Mouse (Mus musculus) cerebellum, postnatal 14 days (tissue): Measurements from ENCODE around the gene Ezr.
A peak's percentile ranks its signal among the peaks of the same experiment; 100 is the strongest.

Source experiments
- DNase-seq, 2 experiments: peaks; one replicate each; pipeline ENCODE4 v3.0.0; 2021; ENCODE audit warnings: mixed read lengths in 2 of 2

Ezr gene

DNA sequence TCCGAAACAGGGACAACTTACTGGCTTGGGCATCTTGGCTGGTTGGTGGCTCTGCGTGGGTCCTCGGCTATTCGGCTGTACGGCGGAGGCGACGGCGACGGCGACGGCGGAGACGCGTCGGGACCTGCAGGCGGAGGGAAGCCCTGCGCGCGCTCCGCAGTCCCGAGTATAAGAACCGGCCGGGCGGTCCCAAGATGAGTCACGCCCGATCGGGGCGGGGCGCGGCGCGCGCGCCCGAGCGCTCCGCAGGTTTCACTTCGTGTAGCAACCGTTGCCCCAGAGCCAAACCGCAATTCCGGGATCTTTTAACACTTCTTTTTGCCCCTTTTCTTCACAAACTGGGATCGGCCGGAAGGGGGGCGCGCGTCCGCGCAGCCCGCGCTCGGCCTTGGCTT lies at the start of gene Ezr:
Gene Ezr, minus strand, starts transcription at position 174 of the 395 bp plus-strand sequence.
- DNase-seq = peak; percentile 77 to 85

DNA sequence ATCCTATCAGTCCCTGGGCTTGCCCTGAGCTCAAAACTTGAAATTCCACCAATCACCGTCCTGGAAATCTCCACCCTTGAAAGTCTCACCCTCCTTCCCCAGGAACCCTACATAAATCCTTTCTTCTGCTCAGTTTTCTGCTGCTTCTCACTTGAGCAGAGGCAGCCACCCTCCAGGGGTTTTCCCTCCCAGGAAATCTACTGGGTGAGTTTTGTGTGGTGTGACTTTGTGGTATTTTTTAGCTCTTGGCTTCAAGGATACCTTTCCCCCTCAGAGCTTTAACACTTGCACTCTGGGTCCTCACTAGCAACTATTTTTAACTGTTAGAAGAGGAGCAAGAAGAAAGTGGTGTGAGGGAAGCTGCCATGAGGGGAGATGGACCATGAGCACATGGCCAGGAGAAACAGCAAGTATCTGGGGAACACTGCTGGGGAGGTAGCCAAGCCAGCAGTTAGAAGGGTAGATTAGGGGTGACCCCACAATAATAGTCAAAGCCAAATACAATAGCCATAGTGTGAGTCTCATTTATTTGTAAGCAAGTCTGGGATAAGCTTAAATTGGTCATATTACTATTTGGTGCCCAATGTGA lies 47.5 kb upstream of the Ezr start:
- DNase-seq = no peak

GRCm38 (mm10) chr17:6828531-6829150 lies 46.1 kb upstream of the Ezr start:
- peak in 1 of 2 experiments; percentile 14 for DNase-seq

DNA sequence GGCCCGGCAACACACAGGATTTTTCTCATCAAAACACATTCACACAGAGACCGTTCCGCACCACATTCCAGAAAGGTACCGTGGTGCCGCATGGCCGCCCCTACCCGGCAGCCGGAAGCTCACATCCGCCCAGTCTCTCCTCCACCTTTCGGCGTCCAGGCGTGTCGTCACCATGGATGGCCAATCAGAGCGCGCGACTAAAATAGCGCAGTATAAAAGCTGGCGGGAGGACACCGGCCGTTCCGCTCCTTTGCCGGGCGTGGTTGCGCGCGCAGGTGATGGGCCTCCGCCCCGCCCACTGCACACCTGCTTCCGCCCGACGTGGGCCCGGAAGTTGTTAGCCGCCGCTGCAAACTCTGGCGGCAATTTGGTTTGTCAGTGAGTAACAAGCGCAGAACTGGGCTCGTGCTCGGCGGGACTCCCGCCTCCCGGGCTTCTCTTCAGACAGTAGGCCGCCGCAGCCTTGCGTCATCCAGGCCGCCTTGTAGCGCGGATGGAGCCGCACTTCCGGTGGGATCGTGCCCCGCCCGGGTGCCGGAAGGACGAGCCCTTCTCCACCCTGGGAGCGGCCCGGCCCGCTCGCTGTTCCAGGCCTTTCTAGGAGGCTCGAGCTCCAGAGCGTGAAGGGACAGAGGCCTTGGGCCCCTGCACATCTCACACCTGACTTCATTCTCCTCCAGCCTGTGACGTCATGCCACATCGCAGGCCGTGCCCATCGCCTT lies 45.3 kb upstream of the Ezr start:
- DNase-seq = peak; percentile 99

- DNase-seq = no peak
Measured at GRCm38 (mm10) chr17:6827159-6827733, 44.7 kb upstream of the Ezr start.

DNA sequence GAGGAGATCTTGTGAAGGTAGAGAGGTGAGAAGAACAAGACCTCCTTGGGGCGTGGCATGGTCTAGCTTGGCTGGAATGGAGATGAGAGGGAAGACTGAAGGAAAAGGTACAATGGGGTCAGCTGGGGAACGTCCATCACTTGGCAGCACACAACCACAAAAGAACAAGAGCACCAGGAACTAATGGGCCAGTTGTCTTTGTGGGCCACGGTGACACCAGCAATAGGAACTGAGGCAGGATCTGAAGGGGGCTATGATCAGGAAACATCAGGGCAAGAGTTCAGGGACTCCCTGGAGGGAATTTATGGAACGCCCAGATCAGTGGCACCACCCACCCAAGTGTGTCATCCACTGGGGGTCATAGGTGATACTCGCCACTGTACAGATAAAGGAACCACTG lies 34.2 kb upstream of the Ezr start:
- no peak for DNase-seq

GRCm38 (mm10) chr17:6816151-6816550 lies 33.6 kb upstream of the Ezr start:
- DNase-seq = no peak

GRCm38 (mm10) chr17:6814656-6815055 lies 32.1 kb upstream of the Ezr start:
- peak; percentile 29 to 32 for DNase-seq

- DNase-seq = no peak
Measured at GRCm38 (mm10) chr17:6812851-6813191, 30.2 kb upstream of the Ezr start.

DNA sequence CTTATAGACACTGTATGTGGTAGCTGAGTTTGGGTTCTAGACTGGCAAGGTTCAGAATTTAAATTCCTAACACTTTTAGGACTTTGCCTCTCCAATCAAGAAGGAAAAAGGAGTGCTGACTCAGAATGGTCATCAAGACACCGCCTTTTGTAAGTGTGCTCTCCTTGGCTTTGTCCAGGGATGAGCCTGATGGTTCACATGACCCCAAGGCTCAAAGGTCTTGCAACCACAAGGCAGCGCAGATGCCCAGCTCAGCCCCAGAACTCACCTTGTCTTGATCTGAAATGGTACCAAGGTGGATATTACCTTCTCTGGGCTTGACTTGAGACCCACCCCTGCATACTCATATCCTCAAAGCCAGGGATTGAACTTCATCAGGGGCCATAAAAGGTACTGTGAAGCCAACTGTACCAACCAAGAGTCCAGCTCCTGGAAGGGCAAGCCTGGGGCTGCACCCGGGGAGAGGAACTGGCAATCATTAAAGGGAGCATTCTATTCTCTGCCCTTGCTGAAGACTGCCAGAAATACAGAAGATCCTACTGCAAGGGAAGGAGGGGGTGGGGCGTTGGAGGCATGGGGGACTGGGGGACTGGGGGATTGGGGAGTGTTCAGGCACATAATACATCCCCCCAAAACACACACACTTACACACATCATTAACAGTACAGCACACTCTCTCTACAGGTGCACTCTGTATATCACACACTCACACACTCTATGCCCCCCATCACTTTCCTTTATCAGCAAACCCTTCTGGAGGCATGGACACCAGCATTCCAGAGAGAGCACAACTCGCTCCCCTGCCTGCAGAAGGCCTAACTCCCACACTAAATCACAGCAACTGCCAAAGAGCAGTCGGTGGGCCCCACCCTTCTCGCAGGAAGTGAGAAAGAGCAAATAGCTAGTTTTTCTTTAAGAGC lies 29.6 kb upstream of the Ezr start:
- no peak for DNase-seq

DNA sequence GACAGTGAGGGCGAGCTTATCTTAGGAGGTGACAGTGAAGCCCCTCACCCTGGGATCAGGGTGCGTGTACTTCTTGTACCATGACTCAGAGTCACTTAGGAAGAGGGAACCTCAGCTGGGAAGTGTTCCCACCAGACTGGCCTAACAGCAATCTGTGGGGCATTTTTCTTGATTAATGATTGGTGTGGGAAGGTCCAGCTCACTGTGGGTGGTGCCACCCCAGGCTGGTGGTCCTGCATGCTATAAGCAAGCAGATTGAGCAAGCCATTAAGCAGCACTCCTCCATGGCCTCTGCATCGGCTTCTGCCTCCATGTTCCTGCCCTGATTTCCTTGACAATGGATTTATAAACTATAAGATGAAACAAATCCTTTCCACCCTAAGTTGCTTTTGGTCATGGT lies 26.7 kb upstream of the Ezr start:
- no peak for DNase-seq

DNA sequence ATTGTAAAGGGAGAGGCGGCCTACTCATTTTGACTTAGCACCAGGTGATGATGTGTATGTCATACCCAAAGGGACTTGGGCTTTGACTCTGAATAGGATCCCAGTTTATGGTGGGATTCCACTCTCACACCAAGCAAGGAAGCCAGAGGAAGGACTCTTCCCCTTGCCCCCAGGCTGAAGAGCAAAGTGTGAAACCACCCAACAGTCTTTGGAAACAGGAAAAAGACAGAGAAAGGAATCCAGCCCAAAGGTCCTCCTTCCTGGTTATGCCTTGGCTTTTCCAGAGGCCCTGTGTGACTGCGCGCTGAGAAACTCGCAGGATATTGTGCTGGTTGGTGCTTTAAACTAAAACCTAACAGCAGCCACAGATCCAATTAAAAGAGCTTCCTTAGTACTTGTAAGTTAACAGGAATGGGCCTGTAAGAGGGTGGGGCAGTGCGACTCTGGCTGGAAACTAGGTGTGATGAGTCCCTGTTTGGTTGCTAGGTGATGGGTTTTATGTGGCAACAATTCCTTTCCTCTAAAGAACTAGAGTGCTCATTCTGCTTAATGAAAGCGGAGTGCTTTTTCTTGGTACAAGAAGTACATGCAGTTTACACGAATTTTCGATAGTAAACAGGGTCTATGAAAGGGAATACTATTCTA lies 26.1 kb upstream of the Ezr start:
- no peak for DNase-seq

- no peak for DNase-seq
Measured at GRCm38 (mm10) chr17:6807827-6808520, 25.4 kb upstream of the Ezr start.

DNA sequence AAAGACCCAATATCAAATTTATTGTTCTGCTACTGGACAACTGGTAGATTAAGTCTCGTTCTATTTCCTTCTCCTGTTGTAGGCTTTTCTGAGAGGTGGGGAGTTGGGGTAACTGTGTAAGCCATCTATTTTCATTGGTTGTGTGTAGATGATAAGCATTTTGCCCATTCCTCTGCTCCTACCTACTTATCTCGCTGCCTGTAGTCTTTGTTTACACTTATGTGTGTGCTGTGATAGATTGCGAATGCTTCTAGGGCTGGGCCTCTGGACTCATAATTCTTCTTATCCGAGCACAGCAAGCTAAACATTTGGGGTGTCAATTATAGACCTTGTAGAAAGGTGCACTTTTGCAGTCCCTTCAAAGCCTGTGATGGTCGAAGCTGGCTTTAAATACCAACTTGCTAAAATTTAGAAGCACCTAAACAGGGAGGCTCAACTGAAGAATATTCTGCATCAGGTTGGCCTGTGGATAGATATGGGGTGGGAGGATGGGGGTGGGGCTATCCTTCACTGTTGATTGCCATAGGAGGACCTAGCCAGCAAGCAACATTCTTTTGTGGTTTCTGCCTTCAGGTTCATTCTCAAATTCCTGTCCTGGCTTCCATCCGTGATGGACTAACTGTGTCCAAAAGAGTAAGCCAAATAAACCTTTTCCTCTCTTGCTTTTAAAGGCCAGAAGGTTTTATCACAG lies 22.4 kb upstream of the Ezr start:
- DNase-seq = no peak

- DNase-seq = peak in 1 of 2 experiments; percentile 46
Measured at GRCm38 (mm10) chr17:6804111-6804510, 21.5 kb upstream of the Ezr start.

- no peak for DNase-seq
Measured at GRCm38 (mm10) chr17:6803614-6804013, 21.0 kb upstream of the Ezr start.

DNA sequence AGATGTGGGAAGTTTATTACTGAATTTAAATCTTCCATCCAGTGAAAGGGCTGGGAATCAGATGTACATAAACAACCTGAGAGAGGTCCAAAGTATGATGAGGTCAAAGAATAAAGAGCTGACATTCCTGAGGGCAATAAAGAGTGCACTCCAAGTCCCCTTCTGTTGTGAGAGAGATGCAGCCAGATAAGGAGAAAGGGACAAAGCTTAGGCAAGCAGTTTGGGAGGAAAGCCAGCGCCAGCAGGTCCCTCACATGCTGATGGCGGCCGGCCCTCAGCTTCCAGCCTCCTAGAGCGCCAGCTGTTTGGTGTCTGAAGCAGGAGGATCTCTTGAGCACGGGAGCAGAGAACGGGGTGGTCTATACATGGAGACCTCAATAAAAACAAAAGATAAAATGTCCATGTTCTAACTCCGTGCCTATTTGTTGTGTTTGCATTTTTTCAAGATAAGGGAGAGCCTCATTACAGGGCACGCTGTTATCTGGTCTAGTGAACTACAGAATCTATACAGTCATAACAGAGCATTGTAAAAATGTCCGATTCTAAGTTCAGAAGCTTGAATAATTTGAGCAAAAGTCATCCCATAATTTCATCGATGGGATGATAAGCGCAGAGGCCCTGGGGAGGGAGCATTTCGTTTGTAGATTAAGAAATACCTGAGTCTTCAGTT lies 15.9 kb upstream of the Ezr start:
- DNase-seq = peak in 1 of 2 experiments; percentile 46

- DNase-seq = no peak
Measured at GRCm38 (mm10) chr17:6797471-6797870, 14.9 kb upstream of the Ezr start.

- DNase-seq = no peak
Measured at GRCm38 (mm10) chr17:6794160-6794751, 11.7 kb upstream of the Ezr start.

DNA sequence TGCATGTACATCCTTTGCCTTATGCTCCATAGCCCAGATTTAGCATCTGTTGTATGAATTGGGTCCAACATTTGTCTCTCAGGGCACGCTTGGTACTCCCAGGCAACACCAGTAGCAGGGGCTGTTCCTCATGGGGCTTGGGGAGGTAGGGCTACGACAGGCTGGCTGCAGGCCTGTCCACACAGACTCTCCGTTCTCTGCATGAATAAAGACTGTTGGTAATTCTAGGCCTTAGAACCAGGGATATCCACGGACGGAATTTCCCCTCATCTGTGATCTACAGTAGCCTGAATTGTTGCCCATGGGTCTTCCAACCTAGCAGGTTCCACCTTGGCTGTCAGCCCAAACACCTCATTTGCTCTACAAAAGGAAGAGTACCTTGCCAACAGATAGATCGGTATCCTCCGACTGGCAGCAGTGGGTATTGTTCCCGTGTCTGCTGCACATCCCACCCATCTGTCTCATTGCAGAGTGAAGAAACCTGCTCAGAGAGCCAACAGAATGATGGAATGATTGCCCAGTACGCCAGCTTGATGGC lies 7.1 kb upstream of the Ezr start:
- peak; percentile 78 to 83 for DNase-seq
